In the genomic region with DNA sequence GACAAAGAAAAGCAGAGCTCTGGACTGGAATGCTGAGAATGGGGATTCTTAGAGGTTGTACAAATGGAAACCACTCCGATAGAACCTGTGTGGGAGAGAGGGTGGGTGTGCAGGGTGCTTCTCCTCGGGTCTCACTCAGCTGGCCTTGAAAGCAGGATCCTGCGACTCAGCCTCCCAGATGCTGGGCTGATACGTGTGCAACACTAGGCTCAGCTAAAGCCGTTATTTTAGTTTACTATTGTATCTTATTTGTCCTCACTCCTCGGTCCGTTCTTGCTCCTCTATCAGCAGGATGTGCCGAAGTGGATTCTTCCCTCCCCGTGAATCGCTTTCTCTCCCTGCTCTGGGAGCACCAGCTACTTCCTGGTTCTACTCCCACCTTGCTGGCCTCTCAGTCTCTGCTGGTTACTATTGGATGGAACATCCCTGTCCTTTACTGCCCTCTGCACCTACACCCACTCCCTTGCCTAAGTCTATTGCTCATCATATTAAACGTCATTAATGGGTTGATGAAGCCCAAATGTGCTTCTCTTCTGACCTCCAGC, we compare ENCODE assay signal across 14 mouse cellular contexts.
"Had no signal": no experiment of that assay in that cellular context is flagged by ENCODE, and none has a peak within 500 bp of the region (broad histone marks: within the 10 kb centered on the region; RNA-seq: fewer than 3 reads in every experiment).

No protein-coding gene starts in this region.

- DNase-seq: kidney, adult 2 months; kidney, postnatal 14 days; liver; lung, adult 2 months; lung, postnatal 36 days; right cerebral cortex, postnatal 14 days; thymus, adult 18-20 months; thymus, postnatal 14 days had no signal

- H3K4me3 ChIP-seq: kidney, embryonic 15.5 days; limb, embryonic 12.5 days; stomach, embryonic 15.5 days had no signal

- H3K27me3 ChIP-seq: kidney, embryonic 15.5 days; limb, embryonic 12.5 days; stomach, embryonic 15.5 days had no signal

- H3K27ac ChIP-seq: kidney, embryonic 15.5 days; limb, embryonic 12.5 days; liver, embryonic 14.5 days; stomach, embryonic 15.5 days had no signal

- H3K9ac ChIP-seq: kidney, embryonic 15.5 days; limb, embryonic 12.5 days; liver, embryonic 14.5 days; stomach, embryonic 15.5 days had no signal

- H3K36me3 ChIP-seq: kidney, embryonic 15.5 days; limb, embryonic 12.5 days; stomach, embryonic 15.5 days had no signal

- ATAC-seq: lung, postnatal 0 days; midbrain, embryonic 16.5 days had no signal

- H3K4me2 ChIP-seq: kidney, embryonic 15.5 days; limb, embryonic 12.5 days; stomach, embryonic 15.5 days had no signal

- H3K9me3 ChIP-seq: kidney, embryonic 15.5 days; limb, embryonic 12.5 days; stomach, embryonic 15.5 days had no signal
